Mouse (Mus musculus) heart, embryonic 13.5 days (tissue): ENCODE measurements around the gene Eif4a1. TPM values are rescaled to one million over a fixed set of nuclear protein-coding genes. Genes with fewer than 3 reads are reported as not detected.

Source experiments
- ATAC-seq: fragments of 200-750 bp; cut with Nextera tagmentation; 2 replicates; pipeline ENCODE4 v1.8.0; 2017; ENCODE audit warnings: moderate TSS enrichment; ENCODE audit not compliant: insufficient number of reproducible peaks, low FRiP score, low TSS enrichment; ENCODE audit errors: extremely low read depth
- H3K27ac ChIP-seq: fragments of 300-500 bp; sonication (generic); replicated peaks from 2 replicates; pipeline ENCODE4 v1.5.1; 2015; ENCODE audit warnings: moderate library complexity, mild to moderate bottlenecking, inconsistent platforms
- H3K27me3 ChIP-seq: fragments of 300-500 bp; sonication (generic); replicated peaks from 2 replicates; pipeline ENCODE4 v1.6.1; 2015; ENCODE audit warnings: mild to moderate bottlenecking, inconsistent platforms
- H3K36me3 ChIP-seq: fragments of 300-500 bp; sonication (generic); 2 replicates; pipeline ENCODE4 v1.6.1; 2015; ENCODE audit warnings: mild to moderate bottlenecking, inconsistent platforms
- H3K4me1 ChIP-seq: fragments of 300-500 bp; sonication (generic); 2 replicates; pipeline ENCODE4 v1.6.1; 2015; ENCODE audit warnings: inconsistent platforms
- H3K4me2 ChIP-seq: fragments of 300-500 bp; sonication (generic); 2 replicates; pipeline ENCODE4 v1.6.1; 2015; ENCODE audit warnings: inconsistent platforms, mild to moderate bottlenecking, moderate library complexity
- H3K4me3 ChIP-seq: fragments of 300-500 bp; sonication (generic); 2 replicates; pipeline ENCODE4 v1.5.1; 2015; ENCODE audit warnings: moderate library complexity, mild to moderate bottlenecking, inconsistent platforms
- H3K9ac ChIP-seq: fragments of 300-500 bp; sonication (generic); 2 replicates; pipeline ENCODE4 v1.6.1; 2015; ENCODE audit warnings: inconsistent platforms, mild to moderate bottlenecking, moderate library complexity
- H3K9me3 ChIP-seq: fragments of 300-500 bp; sonication (generic); 2 replicates; pipeline ENCODE4 v1.6.1; 2016; ENCODE audit warnings: inconsistent platforms
- WGBS: fragments of 180-500 bp; shearing (Covaris S2); methylation state at CpG from one replicate; pipeline ENCODE4 v1.1.7; 2015; ENCODE audit warnings: mixed read lengths; 5-methylcytosine and 5-hydroxymethylcytosine counted together
- polyA plus RNA-seq: library from polyadenylated mRNA; unstranded; fragments of >200 nt; fragmentation: Nextera tagmentation; extraction: Ambion mirVana; gene quantifications from 2 replicates; pipeline ENCODE4 v1.2.1, GENCODE M21; 2015

Gene Eif4a1
- polyA plus RNA-seq, 1 experiment from 2014 or later = 373 TPM

GRCm38 (mm10) chr11:69656617-69657461 is 15.4 kb downstream of the Eif4a1 start:
- Histone ChIP-seq H3K9me3 (no peaks in the 10 kb centered on the region), H3K4me1 (peaks cover 38% of the 10 kb centered on the region), H3K4me2 (no peak overlapping the region), H3K27ac (no peak overlapping the region), H3K9ac (peak overlapping the region; percentile 70; the same call in 1 of the 2 replicates), H3K27me3 (no peaks in the 10 kb centered on the region), H3K4me3 (no peak overlapping the region), H3K36me3 (peaks cover 71% of the 10 kb centered on the region)
- 71% methylated on average over 10 of the region's 10 CpGs for WGBS
- no peak for ATAC-seq

DNA sequence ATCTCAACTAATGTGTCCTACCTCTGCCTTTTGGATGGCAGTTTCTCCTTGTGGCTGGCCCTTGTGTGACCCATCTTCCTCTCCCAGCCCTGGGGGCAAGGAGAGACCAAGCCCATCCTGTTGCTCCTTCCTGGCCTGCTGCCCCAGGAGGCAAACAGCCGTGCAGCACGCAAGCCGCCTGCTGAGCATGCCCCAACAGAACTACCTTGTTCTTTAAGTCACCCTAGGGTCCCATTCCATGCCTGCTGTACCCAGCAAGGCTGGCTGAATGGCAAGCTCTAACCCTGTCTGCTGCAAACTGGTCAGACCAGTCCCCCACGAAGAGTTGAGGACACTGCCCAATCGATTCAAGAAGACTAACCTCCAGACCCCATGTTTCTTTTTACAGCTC is 16.2 kb downstream of the Eif4a1 start:
- no peak overlapping the region for H3K27ac ChIP-seq
- no peak overlapping the region for H3K4me2 ChIP-seq
- no peak for ATAC-seq
- H3K4me1 ChIP-seq = peaks cover 30% of the 10 kb centered on the region
- H3K4me3 ChIP-seq = no peak overlapping the region
- no peaks in the 10 kb centered on the region for H3K27me3 ChIP-seq
- H3K36me3 ChIP-seq = peaks cover 79% of the 10 kb centered on the region
- H3K9me3 ChIP-seq = no peaks in the 10 kb centered on the region
- WGBS = 70% methylated on average over 5 of the region's 5 CpGs
- H3K9ac ChIP-seq = peak overlapping the region; percentile 70; the same call in 1 of the 2 replicates

GRCm38 (mm10) chr11:69655264-69656064 is 16.8 kb downstream of the Eif4a1 start, which contains the start of gene Sox15:
Gene Sox15, plus strand, starts transcription at chr11:69655314.
- 0 out of 2 replicates have a peak, but pooled peaks have one; percentile 6 for ATAC-seq
- Histone ChIP-seq H3K27me3 (no peaks in the 10 kb centered on the region), H3K9ac (peak within 1 kb of the TSS; percentile 70), H3K4me3 (0 out of 2 replicates have a peak within 1 kb of the TSS, but pooled peaks have one; percentile 8), H3K4me2 (peak within 1 kb of the TSS; percentile 45), H3K27ac (peak within 1 kb of the TSS; percentile 24; the same call in 1 of the 2 replicates), H3K9me3 (no peaks in the 10 kb centered on the region), H3K36me3 (peaks cover 85% of the 10 kb centered on the region), H3K4me1 (peaks cover 27% of the 10 kb centered on the region)
- WGBS = 20% methylated on average over 34 of the region's 34 CpGs

- Histone ChIP-seq H3K4me2 (no peak overlapping the region), H3K36me3 (peaks cover 89% of the 10 kb centered on the region), H3K4me3 (no peak overlapping the region), H3K9ac (peak overlapping the region; percentile 70), H3K4me1 (peaks cover 27% of the 10 kb centered on the region), H3K9me3 (no peaks in the 10 kb centered on the region), H3K27me3 (no peaks in the 10 kb centered on the region), H3K27ac (peak overlapping the region; percentile 24; the same call in 1 of the 2 replicates)
- WGBS = 42% methylated on average over 9 of the region's 9 CpGs
- no peak for ATAC-seq
Observed at GRCm38 (mm10) chr11:69654760-69655159, 17.5 kb downstream of the Eif4a1 start.

DNA sequence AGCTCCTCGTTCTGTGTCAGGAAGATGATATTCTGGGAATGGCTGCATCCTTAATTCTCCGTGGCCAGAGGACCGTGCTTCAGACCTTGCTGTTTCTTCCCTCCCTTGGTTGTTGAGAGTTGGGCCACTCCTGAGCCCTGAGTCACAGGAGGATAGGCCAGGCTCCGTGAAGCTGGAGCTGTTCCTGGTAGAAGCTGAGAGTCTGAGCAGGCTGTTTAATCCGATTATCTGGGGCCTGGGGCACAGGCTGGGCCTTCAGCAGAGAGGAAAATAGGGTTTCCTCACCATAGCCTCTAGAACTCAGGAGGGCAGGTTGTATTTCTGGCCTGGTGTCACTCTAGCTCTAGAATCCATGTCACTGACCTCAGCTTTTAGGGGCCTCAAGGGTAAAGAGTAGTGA is 18.8 kb downstream of the Eif4a1 start:
- Histone ChIP-seq H3K4me1 (peaks cover 27% of the 10 kb centered on the region), H3K27ac (no peak overlapping the region), H3K4me2 (no peak overlapping the region), H3K4me3 (no peak overlapping the region), H3K27me3 (no peaks in the 10 kb centered on the region), H3K9me3 (no peaks in the 10 kb centered on the region), H3K9ac (0 out of 2 replicates have a peak overlapping the region, but pooled peaks have one; percentile 5), H3K36me3 (peaks cover 89% of the 10 kb centered on the region)
- ATAC-seq = no peak
- WGBS = 61% methylated on average over 5 of the region's 5 CpGs

DNA sequence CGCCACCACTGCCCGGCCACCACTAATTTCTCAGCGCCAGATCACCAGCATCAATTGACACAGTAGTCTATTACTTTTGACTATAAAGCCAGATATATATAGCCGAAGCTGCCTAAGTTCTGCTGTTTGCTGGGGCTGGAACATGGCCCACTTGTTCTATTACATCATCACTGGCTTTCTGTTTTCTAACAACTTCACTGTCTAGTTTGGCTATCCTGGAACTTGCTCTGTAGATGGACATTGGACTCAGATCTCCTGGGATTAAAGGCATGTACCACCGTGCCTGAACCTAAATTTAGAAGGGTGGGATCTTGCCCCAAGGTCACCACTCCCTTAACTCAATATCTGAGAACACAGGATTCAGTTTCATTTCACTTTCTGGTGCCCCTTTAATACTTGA is 26.4 kb downstream of the Eif4a1 start:
- Histone ChIP-seq H3K27me3 (no peaks in the 10 kb centered on the region), H3K27ac (no peak overlapping the region), H3K36me3 (peaks cover 100% of the 10 kb centered on the region), H3K9me3 (no peaks in the 10 kb centered on the region), H3K4me3 (no peak overlapping the region), H3K4me2 (no peak overlapping the region), H3K4me1 (no peaks in the 10 kb centered on the region), H3K9ac (no peak overlapping the region)
- 82% methylated on average over 5 of the region's 5 CpGs for WGBS
- no peak for ATAC-seq

- no peaks in the 10 kb centered on the region for H3K9me3 ChIP-seq
- peaks cover 38% of the 10 kb centered on the region for H3K36me3 ChIP-seq
- WGBS = 86% methylated on average over 3 of the region's 3 CpGs
- H3K9ac ChIP-seq = no peak overlapping the region
- no peak for ATAC-seq
- H3K27me3 ChIP-seq = no peaks in the 10 kb centered on the region
- H3K27ac ChIP-seq = no peak overlapping the region
- H3K4me2 ChIP-seq = peak overlapping the region; percentile 88
- 0 out of 2 replicates have a peak overlapping the region, but pooled peaks have one; percentile 6 for H3K4me3 ChIP-seq
- peaks cover 31% of the 10 kb centered on the region for H3K4me1 ChIP-seq
Observed at GRCm38 (mm10) chr11:69635471-69635870, 36.8 kb downstream of the Eif4a1 start.

DNA sequence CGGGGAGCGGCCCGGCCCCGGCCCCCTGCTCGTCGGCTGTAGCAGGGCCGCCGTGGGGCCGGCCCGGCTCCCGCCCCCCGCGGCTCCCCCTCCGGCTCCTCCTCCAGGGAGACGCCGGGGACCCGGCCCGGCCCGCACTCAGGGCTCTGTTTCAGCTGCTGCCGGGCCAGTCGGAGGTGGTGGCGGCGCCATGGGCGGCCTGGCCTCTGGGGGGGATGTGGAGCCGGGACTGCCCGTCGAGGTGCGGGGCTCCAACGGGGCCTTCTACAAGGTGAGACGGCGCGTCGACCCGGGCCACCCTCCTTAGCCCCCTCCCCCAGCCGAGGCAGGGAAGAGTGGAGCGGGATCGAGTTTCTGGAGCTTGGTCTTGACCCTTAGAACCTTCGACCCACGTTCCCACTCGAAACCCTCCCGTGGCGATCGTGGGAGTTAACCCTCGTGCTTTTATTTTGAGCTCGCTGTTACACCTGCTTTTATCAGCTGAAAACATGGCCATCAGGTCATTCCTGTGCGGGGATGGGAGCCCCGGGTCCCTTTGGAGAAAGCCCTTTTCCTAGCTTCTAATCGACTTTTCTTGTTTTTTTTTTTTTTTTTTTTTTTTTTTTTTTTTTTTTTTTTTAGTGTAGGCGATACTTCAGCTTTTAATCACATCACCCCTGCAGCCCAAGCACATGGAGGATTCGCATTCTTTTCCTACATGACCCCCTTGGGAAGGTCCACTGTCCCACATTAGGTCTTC is 38.9 kb downstream of the Eif4a1 start:
- 1% methylated on average over 43 of the region's 50 CpGs for WGBS
- peak; percentile 60 for ATAC-seq

GRCm38 (mm10) chr11:69632284-69633089 is 39.7 kb downstream of the Eif4a1 start, which contains the start of gene Fxr2:
Gene Fxr2, plus strand, starts transcription at chr11:69632990.
- WGBS = under 1% methylated on average over 34 of the region's 56 CpGs
- H3K27ac ChIP-seq = peak within 1 kb of the TSS; percentile 98
- peak; percentile 95 for ATAC-seq

More for the DNA sequence above, 38.9 kb downstream of the Eif4a1 start:
- Histone ChIP-seq H3K27me3 (no peaks in the 10 kb centered on the region), H3K9me3 (no peaks in the 10 kb centered on the region), H3K9ac (peak overlapping the region; percentile 99), H3K4me2 (peak overlapping the region; percentile 88), H3K36me3 (peaks cover 20% of the 10 kb centered on the region), H3K4me3 (peak overlapping the region; percentile 99), H3K27ac (peak overlapping the region; percentile 98), H3K4me1 (peaks cover 31% of the 10 kb centered on the region)

GRCm38 (mm10) chr11:69629802-69630201 is 42.4 kb downstream of the Eif4a1 start:
- Histone ChIP-seq H3K36me3 (no peaks in the 10 kb centered on the region), H3K4me3 (no peak overlapping the region), H3K4me1 (peaks cover 18% of the 10 kb centered on the region), H3K27me3 (no peaks in the 10 kb centered on the region), H3K9me3 (no peaks in the 10 kb centered on the region), H3K4me2 (no peak overlapping the region), H3K9ac (no peak overlapping the region), H3K27ac (no peak overlapping the region)
- ATAC-seq = no peak
- WGBS = 50% methylated on average over 1 of the region's 1 CpGs

More at GRCm38 (mm10) chr11:69632284-69633089, 39.7 kb downstream of the Eif4a1 start, which contains the start of gene Fxr2:
- Histone ChIP-seq H3K36me3 (peaks cover 14% of the 10 kb centered on the region), H3K9me3 (no peaks in the 10 kb centered on the region), H3K4me3 (peak within 1 kb of the TSS; percentile 99), H3K4me1 (peaks cover 31% of the 10 kb centered on the region), H3K27me3 (no peaks in the 10 kb centered on the region), H3K9ac (peak within 1 kb of the TSS; percentile 99), H3K4me2 (peak within 1 kb of the TSS; percentile 88)
